Mouse (Mus musculus) heart, postnatal 0 days (tissue): Measurements from ENCODE around the gene Nfatc2ip. TPM values are rescaled to one million over a fixed set of nuclear protein-coding genes. Genes with fewer than 3 reads are reported as not detected.
A peak's percentile ranks its signal among the peaks of the same experiment; 100 is the strongest.

Source experiments
- ATAC-seq: fragments of 200-750 bp; cut with Nextera tagmentation; 2 replicates; pipeline ENCODE4 v1.8.0; 2017; ENCODE audit warnings: low read depth, moderate number of reproducible peaks, moderate library complexity; ENCODE audit not compliant: insufficient read depth
- DNase-seq: peaks from one replicate; pipeline ENCODE4 v3.0.0-alpha.2; 2016; ENCODE audit warnings: low spot score
- H3K27ac ChIP-seq: fragments of 300-500 bp; sonication (generic); 2 replicates; pipeline ENCODE4 v1.5.1; 2014; ENCODE audit warnings: low read depth, mild to moderate bottlenecking
- H3K27me3 ChIP-seq: fragments of 300-500 bp; sonication (generic); 2 replicates; pipeline ENCODE4 v1.6.1; 2014; ENCODE audit warnings: low read length, mixed read lengths; ENCODE audit not compliant: control insufficient read depth, insufficient read depth
- H3K36me3 ChIP-seq: fragments of 300-500 bp; sonication (generic); replicated peaks from 2 replicates; pipeline ENCODE4 v1.6.1; 2014; ENCODE audit warnings: low read length, mixed read lengths; ENCODE audit not compliant: control insufficient read depth, insufficient read depth
- H3K4me1 ChIP-seq: fragments of 300-500 bp; sonication (generic); 2 replicates; pipeline ENCODE4 v1.6.1; 2014; ENCODE audit warnings: antibody characterized with exemption; ENCODE audit not compliant: control insufficient read depth, insufficient read depth
- H3K4me2 ChIP-seq: fragments of 300-500 bp; sonication (generic); 2 replicates; pipeline ENCODE4 v1.6.1; 2014; ENCODE audit warnings: low read depth, mild to moderate bottlenecking, low read length, moderate library complexity
- H3K4me3 ChIP-seq: fragments of 300-500 bp; sonication (generic); 2 replicates; pipeline ENCODE4 v1.5.1; 2014; ENCODE audit warnings: low read depth, low read length
- H3K9ac ChIP-seq: fragments of 300-500 bp; sonication (generic); replicated peaks from 2 replicates; pipeline ENCODE4 v1.6.1; 2014; ENCODE audit warnings: low read depth, low read length, mixed read lengths
- H3K9me3 ChIP-seq: fragments of 300-500 bp; sonication (generic); replicated peaks from 2 replicates; pipeline ENCODE4 v1.6.1; 2016; ENCODE audit warnings: low read length; ENCODE audit not compliant: control insufficient read depth
- CTCF ChIP-seq: IDR thresholded peaks from 2 replicates; pipeline ENCODE4 v1.5.1; 2016; ENCODE audit warnings: antibody characterized with exemption, control low read depth, low read depth
- EP300 ChIP-seq: IDR thresholded peaks from 2 replicates; pipeline ENCODE4 v1.6.1; 2016; ENCODE audit warnings: antibody characterized with exemption, low read depth
- WGBS: fragments of 180-500 bp; shearing (Covaris S2); extraction: QIAGEN DNeasy Blood & Tissue Kit; methylation state at CpG from one replicate; pipeline ENCODE4 v1.1.7; 2014; 5-methylcytosine and 5-hydroxymethylcytosine counted together
- polyA plus RNA-seq: library from polyadenylated mRNA; unstranded; fragments of >200 nt; fragmentation: Nextera tagmentation; extraction: Ambion mirVana; gene quantifications from 2 replicates; pipeline ENCODE4 v1.2.1, GENCODE M21; 2015
- total RNA-seq: library from RNA; depleted of rRNA; stranded (reverse); fragments of >200 nt; gene quantifications from 2 replicates; pipeline ENCODE4 v1.2.3, GENCODE M21; 2014; ENCODE audit warnings: low replicate concordance; rRNA removed

Gene Nfatc2ip
- total RNA-seq (3.5 and 6.5 TPM in 2 replicates), polyA plus RNA-seq (1.2 TPM in 2 replicates)

- H3K36me3 ChIP-seq: 0 out of 2 replicates have a peak, but pooled peaks cover 4% of the 10 kb centered on the region
- peak; percentile 100 for DNase-seq
- peak within 1 kb of the TSS; percentile 46 for H3K27ac ChIP-seq
- peak within 1 kb of the TSS; percentile 71 for H3K4me3 ChIP-seq
- H3K9me3 ChIP-seq: no peaks in the 10 kb centered on the region
- no peaks in the 10 kb centered on the region for H3K27me3 ChIP-seq
- TF ChIP-seq EP300 (no peak), CTCF (no peak)
- H3K4me2 ChIP-seq: peak within 1 kb of the TSS; percentile 83
- H3K9ac ChIP-seq: peak within 1 kb of the TSS; percentile 68
- WGBS: under 1% methylated on average over 59 of the region's 59 CpGs
- peak; percentile 100 for ATAC-seq
- H3K4me1 ChIP-seq: 0 out of 2 replicates have a peak, but pooled peaks cover 3% of the 10 kb centered on the region
Observed at GRCm38 (mm10) chr7:126396298-126397119, at the start of gene Nfatc2ip. Gene Nfatc2ip, minus strand, starts transcription at chr7:126396737.

- no peaks in the 10 kb centered on the region for H3K4me1 ChIP-seq
- H3K9me3 ChIP-seq: no peaks in the 10 kb centered on the region
- H3K27me3 ChIP-seq: no peaks in the 10 kb centered on the region
- H3K27ac ChIP-seq: no peak overlapping the region
- DNase-seq (no peak), ATAC-seq (no peak)
- no peak for TF ChIP-seq CTCF
- TF ChIP-seq EP300: no peak
- 89% methylated on average over 21 of the region's 21 CpGs for WGBS
- H3K36me3 ChIP-seq: peaks cover 46% of the 10 kb centered on the region
- no peak overlapping the region for H3K4me2 ChIP-seq
- no peak overlapping the region for H3K9ac ChIP-seq
- H3K4me3 ChIP-seq: no peak overlapping the region
Observed at GRCm38 (mm10) chr7:126446217-126446616, 49.7 kb upstream of the Nfatc2ip start.

DNA sequence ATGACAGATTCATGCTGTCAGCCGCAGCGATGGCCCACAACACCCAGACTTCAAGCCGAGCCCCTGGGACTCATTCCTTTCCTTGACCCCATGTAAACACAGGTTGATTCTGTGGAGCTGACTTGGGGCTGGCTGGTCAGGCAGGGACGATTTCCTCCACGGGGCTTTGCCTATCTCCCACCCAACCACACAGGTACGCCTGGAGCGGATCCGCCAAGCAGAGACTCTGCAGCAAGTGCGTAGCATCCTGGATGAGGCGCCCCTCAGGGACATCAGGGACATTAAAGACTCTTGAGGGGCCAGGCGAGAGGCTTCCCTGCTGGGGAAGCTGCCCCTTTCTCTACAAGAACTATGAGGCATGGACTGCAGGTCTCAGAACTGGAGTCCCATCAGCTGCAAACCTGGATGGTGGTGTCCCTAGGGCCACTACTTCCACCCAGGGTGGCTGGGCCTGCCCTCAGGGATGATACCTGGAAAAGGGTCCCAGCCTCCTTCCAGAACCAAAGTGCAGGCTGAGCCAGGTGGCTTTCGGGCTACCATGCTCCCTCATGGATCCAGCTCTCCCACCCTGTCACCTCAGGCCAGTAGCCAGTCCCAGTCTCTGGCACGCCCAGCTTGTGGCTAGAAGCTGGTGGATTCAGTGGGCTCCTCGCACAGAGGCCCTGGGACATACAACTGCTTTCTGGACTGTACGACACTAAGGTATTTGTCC, 48.7 kb upstream of the Nfatc2ip start:
- WGBS: 92% methylated on average over 15 of the region's 15 CpGs

DNA sequence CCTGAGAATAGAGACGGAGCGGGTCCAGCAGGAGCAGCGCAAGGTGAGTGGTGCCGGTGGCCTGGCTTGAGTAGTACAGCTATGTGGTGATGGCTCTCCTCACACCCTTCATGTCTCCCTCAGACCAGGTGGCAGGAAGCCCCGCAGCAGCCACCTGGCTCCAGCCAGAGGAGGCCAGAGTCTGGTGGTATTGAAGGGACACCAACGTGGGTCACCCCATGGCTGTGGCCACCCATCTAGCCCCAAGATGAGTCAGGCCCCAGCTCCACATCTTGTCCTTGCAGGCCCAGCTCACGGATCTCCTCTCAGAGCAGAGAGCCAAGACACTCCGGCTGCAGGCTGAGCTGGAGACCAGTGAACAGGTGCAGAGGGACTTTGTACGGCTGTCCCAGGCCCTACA, 48.0 kb upstream of the Nfatc2ip start:
- ATAC-seq (no peak), DNase-seq (no peak)
- no peaks in the 10 kb centered on the region for H3K4me1 ChIP-seq
- no peak overlapping the region for H3K9ac ChIP-seq
- H3K27me3 ChIP-seq: no peaks in the 10 kb centered on the region
- no peak overlapping the region for H3K4me3 ChIP-seq
- TF ChIP-seq EP300 (no peak), CTCF (no peak)
- H3K36me3 ChIP-seq: peaks cover 52% of the 10 kb centered on the region
- 88% methylated on average over 9 of the region's 9 CpGs for WGBS
- H3K9me3 ChIP-seq: no peaks in the 10 kb centered on the region
- no peak overlapping the region for H3K4me2 ChIP-seq
- no peak overlapping the region for H3K27ac ChIP-seq

More for the DNA sequence above, 48.7 kb upstream of the Nfatc2ip start:
- ATAC-seq (no peak), DNase-seq (no peak)
- Histone ChIP-seq H3K4me2 (no peak overlapping the region), H3K27me3 (no peaks in the 10 kb centered on the region), H3K4me1 (no peaks in the 10 kb centered on the region), H3K9me3 (no peaks in the 10 kb centered on the region), H3K9ac (no peak overlapping the region), H3K4me3 (no peak overlapping the region), H3K36me3 (peaks cover 50% of the 10 kb centered on the region), H3K27ac (no peak overlapping the region)
- TF ChIP-seq CTCF (no peak), EP300 (no peak)

DNA sequence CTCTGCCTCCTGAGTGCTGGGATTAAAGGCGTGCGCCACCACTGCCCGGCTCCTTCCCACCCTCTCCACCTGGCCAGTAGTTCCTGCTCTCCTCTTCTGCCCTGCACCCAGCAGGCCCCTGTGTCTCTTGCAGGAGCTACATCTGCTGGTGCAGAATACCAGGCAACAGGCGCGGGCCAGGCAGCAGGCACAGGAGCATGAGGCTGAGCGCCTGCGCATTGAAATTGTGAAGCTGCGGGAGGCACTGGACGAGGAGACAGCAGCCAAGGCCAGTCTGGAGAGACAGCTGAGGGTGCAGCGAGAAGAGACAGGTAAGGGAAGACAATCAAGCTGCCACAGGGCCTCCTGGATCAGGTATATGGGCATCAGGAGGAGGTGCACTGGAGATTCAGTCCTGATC, 47.5 kb upstream of the Nfatc2ip start:
- no peak overlapping the region for H3K9ac ChIP-seq
- ATAC-seq (no peak), DNase-seq (no peak)
- whole genome bisulfite sequencing: 91% methylated on average over 10 of the region's 10 CpGs
- TF ChIP-seq CTCF (no peak), EP300 (no peak)
- H3K4me3 ChIP-seq: no peak overlapping the region
- no peak overlapping the region for H3K27ac ChIP-seq
- no peaks in the 10 kb centered on the region for H3K9me3 ChIP-seq
- H3K27me3 ChIP-seq: no peaks in the 10 kb centered on the region
- peaks cover 57% of the 10 kb centered on the region for H3K36me3 ChIP-seq
- no peak overlapping the region for H3K4me2 ChIP-seq
- no peaks in the 10 kb centered on the region for H3K4me1 ChIP-seq
